Mouse (Mus musculus): ENCODE data around the gene Itgam. TPM values are rescaled to one million over a fixed set of nuclear protein-coding genes. Genes with fewer than 3 reads are reported as not detected.
A peak's percentile ranks its signal among the peaks of the same experiment; 100 is the strongest.

The Itgam gene
- total RNA-seq, 2 experiments from 2014 or later = 5.4 to 6.0 TPM

DNA sequence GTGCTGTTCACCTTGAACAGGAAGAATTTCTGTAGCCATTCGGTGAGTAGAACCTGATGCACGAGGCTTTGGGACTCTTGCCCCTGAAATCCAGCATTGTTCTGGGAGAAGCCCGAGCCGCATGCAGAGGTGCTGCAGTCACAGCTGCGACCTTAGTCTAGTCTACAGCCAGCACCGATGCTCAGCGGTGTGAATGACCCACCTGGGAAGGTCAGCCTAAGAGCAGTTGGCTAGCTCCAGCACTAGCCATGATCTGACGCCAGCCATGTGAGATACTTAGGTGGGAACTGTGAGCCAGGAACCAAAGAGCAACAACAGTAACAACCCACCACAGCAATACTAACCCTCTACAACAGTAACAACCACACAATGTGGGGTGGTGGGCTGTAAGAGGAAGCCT lies 4.6 kb upstream of the Itgam start:
- no peak for DNase-seq

DNA sequence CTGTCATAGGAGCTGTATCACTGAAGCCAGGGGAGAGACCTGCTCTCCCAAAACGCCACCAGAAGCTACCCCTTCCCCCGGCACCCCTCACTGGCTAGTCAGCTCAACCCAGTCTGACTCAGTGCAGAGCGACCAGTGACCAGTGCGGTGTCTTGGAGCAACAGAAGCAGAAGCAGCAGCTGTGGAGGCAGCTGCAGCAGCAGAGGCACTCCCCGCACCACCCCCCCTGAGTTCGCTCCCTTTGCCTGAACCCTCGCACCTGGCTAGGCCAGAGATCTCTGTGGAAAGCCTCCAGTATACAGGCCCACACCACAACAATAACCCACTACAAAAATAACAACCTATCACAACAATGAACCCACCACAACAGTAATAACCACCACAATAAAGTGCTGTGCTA lies 3.9 kb upstream of the Itgam start:
- peak in 1 of 2 experiments; percentile 28 for DNase-seq

DNA sequence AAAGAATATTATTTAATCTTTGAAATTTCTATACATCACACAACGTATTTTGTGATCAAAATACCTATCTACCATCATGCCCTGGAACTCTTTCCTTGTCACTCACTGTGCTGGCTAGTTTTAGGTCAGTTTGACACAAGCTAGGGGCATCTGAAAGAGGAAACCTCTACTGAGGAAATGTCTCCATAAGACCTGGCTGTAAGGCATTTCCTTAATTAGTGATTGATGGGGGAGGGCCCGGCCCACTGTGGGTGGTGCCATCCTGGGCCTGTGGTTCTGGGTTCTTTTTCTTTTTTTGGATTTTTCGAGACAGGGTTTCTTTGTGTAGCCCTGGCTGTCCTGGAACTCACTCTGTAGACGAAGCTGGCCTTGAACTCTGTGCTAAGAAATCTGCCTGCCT lies 3.3 kb upstream of the Itgam start:
- DNase-seq = no peak

DNA sequence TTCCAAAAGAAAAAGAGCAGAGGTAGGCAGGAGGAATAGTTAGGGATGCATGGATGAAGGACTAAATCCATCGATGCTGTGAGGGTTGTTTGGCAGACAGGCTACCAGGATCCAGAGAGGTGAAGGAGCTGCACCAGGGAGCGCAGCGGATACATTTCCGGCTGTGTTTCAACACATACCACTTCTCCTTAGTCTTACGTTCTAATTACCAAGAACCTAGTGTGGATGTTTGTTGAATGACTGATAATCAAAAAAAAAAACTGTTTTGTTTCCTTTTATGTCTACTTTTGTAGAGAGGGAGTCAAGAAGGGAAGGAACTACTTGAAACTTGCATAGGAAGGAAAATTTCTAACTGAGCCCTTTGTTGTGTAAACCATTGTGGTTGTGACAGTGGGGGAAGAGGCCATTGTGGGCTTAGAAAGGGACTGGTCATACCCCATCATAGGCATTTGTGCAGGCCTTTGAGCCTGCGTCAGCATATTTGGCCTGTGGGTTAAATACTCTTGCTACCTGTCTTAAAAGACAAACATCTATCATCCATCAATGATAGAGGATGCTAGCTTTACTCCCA lies 856 bp downstream of the Itgam start:
- no peak for DNase-seq

DNA sequence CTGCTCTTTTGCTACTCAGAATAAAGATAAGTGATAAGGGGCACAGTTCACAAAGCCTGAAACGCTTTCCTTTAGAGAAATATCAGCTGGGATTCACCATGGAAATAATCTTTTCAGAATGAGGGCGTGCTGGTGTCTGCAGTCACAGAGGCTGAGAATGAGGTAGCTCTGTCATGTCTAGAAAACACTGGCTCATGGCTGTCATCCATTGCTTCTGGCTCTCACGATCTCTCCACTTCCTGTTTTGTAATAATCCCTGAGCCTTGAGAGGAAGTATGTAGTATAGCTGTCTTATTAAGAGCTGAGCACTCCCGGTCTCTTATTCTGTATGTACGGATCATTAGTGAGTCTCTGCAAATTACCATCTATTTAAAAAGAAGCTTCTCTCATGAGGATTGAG lies 3.1 kb downstream of the Itgam start:
- DNase-seq = peak in 1 of 2 experiments; percentile 38

DNA sequence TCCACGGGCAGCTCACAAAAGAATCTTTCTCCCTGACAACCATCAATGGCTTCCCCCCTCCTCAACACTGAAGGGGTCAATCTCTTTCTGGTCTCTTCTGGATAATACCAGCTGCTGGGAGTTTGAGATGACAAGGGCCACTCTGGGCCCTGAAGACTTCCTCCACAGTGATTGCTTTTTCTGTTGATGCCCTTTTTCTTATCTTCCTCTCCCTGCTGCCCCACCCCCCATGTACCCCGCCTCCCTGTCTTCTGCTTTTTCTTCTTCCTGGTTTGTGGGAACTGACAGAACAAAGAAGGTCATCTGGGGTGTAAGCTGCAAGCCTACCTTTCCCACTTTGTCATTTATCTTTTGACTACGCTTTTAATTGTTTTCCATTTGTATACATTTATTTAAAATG lies 5.4 kb downstream of the Itgam start:
- peak; percentile 23 to 48 for DNase-seq

DNA sequence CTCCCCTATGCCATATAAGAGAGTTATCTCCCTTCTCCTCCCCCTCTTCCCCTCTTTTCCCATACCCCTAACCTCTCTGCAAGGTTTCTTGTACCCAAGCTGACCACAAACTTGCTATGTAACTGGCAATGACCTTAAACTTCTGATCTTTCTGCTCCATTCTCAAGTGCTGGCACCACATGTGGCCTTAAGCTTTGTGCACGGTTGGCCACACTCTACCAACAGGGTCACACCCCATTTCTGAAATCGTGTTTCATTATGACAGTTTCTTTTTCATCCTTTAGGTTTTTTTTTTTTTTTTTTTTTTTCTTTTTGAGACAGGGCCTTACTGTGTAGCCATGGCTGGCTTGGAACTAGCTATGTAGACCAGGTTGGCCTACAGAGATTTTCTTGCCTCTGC lies 7.4 kb downstream of the Itgam start:
- DNase-seq = no peak

DNA sequence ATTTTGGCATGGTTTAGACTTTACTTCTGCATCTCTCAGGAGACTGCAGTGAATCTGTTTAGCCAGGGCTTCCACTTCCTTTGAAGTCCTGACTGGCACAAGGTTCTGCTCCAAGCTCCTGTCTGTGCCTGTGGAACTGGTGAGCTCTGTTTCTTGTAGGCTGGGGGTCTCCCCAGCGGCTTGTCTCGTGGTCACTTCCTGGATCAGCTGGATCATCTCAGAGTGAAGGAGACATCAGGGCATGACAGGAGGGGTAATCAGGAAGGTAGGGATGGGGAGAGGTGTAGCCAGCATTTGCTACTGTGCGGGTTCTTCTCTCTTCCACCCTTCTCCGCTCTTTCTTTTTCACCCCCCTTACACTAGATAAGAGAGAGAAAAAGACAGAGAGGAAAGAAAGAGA lies 9.4 kb downstream of the Itgam start:
- DNase-seq = no peak

DNA sequence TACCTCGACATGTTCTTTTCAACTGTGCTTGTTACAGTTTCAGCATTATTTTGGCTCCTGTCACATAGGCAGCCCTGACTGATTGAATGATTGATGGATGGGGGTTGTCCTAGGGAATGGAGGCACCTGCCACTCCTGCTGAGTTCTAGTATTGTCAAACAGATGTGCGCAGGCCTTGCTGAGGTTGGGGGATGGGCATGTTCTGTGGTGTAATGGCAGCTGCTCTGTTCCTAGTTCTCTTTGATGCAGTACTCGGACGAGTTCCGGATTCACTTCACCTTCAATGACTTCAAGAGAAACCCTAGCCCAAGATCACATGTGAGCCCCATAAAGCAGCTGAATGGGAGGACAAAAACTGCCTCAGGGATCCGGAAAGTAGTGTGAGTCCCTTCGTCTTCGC lies 17.6 kb downstream of the Itgam start:
- DNase-seq = no peak

DNA sequence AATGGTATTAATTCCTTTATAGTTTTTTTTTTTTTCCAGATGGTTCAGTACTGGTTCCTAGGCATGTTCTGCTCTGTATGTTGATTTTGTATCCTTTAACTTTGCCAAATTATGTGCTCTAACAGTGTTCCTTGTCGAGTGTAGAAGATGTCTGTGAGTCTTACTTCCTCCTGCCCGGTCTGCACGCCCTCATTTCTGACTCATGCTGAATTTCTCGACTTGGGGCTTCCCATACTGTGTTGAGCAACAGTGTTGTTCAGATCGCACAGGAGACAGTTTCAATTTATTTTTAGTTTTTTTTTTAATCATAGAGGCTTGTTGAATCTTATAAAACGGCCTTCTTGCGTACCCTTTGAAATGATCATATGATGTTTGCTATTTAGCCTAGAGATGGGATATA lies 26.7 kb downstream of the Itgam start:
- peak in 1 of 2 experiments; percentile 23 for DNase-seq

DNA sequence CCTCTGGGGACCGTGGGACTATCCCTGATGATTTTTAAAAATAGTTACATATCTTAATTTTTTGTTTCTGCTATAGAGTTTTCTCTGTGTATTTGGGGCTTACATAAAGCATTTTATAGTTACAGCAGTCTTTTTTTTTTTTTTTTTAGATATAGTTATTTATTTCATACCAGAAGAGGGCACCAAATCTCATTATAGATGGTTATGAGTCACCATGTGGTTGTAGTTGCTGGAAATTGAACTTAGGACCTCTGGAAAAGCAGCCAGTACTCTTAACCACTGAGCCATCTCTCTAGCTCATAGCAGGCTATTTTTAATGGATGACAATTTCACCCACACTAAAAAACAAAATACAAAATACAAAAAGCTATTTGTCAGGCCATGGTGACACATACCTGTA lies 35.7 kb downstream of the Itgam start:
- DNase-seq = no peak

DNA sequence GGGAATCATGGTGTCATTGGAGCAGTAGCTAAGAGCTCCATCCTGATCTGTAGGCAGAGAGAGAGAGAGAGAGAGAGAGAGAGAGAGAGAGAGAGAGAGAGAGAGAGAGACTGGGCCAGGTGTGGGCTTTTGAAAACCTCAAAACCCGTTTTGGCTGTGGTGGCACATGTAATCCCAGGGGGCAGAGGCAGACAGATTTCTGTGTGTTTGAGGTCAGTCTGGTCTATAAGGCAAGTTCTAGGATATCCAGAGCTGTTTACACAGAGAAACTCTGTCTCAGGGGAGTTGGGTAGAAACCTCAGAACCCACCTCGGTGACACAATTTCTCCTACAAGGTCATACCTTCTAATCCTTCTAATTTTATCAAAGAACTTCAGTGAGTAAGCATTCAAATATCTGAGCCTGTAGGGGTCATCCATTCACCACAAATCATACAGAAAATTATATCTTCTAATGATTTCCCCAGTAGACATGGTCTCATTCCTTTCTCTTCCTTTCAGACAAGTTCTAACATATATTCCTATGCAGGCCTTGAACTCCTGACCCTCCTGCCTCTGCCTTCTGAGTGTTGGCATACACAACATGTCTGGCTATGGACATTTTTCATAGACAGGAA lies 38.4 kb downstream of the Itgam start:
- DNase-seq = no peak

DNA sequence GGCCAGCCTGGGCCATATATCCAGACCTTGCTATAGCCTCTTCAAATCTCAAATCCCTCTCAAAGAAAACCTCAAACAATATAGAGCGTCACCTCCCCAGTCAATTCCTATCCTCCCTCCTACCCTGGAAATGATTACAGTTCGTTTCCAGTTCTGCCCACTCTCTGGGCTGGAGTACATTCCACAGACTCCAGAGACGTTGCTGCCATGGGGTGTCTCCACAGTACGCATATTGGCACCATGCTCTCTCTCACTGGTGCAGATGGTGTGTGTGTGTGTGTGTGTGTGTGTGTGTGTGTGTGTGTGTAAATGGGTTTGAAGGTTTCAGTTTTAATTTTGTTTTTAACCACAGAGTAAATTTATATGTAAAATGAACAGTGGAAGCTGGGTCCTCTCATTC lies 42.8 kb downstream of the Itgam start:
- no peak for DNase-seq

DNA sequence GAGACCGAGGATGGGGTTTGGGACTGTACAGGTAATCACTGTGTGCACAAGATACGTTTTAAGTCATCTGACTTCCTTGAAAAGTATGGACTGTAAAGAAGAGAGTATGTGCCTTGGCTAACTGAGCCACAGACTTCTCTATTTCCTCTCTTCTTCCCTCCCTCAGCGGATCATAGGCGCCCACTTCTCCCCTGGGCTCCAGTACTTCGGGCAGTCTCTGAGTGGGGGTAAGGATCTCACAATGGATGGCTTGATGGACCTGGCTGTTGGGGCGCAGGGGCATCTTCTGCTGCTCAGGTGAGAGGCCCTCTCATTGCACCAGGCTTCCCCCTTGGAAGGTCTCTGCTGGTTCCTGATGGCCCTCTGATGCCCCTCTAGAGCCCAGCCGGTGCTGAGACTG lies 45.0 kb downstream of the Itgam start:
- DNase-seq = no peak

DNA sequence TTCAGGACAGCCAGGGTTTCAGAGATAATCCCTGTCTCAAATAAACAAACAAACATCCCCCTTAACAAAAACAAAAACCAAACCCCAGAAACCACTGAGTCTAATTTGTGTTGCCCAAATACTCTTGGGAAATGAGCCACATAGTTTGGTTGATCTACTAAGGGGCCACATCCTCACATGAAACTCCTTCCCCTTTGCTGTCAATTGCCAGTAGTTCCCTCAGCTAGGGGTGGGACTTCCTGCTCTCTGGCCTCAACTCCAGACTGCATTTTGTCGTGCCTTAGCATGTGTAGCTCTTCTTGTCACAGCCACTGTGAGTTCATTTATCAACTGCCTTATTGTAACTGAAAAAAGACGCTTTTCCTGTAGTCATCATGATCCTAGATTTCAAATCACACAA lies 47.9 kb downstream of the Itgam start:
- DNase-seq = no peak

DNA sequence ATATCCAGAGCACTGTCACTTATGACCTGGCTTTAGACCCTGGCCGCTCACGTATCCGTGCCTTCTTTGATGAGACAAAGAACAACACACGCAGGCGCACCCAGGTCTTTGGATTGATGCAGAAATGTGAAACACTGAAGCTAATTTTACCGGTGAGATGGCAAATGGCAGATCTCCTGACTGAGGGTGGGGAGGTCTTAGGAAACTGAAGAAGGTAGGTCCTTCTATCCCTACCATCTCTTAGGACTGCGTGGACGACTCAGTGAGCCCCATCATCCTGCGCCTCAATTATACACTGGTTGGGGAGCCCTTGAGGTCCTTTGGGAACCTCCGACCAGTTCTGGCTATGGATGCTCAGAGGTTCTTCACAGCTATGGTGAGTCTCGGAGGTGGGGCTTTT lies 49.7 kb downstream of the Itgam start:
- DNase-seq = no peak

DNA sequence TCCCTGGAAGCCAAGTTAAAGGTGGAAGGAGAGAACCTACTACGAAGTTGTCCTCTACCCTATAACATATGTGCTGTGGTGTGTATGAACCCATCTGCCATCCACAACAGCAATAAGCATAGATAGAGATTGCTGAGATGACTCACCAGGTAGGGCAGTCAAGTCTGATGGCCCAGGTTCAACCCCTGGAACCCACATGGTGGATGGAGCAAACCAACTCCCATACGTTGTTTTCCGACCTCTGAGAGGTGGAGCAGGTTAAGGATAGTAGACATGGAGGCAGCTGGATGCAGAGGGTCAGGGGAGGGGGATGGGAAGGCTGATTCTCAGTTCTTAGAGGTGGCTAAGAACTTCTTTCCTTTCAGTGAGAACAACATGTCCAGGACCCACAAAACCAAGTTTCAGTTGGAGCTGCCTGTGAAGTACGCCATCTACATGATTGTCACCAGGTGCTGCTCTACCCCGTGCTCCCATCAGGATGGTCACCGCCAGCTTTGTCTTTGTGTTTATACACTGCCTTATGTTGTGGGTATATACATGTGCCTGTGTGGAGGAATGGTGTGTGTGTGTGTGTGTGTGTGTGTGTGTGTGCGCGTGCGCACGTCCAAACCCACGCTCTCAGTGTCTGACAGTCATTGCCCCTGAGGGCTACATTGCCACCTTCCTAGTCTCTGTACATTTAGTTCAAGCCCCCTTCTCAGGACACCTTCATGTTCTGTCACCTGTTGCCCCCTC lies 52.1 kb downstream of the Itgam start:
- no peak for DNase-seq

DNA sequence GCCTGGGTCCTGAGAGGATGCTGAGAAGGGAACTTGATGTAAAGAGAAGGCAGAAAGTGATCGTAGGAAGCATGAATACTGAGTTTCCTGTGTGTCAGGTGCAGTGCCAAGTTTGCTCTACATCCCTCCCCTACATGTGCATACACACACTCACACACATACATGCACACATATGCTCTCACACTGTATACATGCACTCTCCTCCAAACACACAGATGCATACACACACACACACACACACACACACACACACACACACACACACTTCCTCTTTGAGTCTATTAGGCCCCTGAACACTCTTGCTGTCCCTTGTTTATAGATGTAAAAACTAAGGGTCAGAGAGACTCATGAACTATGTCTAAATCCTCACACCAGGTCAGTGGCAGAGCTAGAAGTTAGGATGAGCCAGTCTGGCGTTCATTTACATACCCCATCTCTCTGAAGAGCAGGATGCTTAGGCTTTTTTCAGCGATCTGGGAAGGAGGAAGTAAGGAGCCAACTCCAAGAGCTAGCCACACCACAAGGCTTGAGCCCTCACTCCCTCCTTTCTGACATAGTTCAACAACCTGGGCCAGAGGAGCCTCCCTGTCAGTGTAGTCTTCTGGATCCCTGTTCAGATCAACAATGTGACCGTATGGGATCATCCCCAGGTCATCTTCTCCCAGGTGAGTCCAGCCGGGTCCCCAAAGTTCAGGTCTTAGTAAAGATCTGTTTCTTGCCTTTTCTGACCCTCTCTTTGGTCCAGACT lies 52.9 kb downstream of the Itgam start:
- no peak for DNase-seq

DNA sequence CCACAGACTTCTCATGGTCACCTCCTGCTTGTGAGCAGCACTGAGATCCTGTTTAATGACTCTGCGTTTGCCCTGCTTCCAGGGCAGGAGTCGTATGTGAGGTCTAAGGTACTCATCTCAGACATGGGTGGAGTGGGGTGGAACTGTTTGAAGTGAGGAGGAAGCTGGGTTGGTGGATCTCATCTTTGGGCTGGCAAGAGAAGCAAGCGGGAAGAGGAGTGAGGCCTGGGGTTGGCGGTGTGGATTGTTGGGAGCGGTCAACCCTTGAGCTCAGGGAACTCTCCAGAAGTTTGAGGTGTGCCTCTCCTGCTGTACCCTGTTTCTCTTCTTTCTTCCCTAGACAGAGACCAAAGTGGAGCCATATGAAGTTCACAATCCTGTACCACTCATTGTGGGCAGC lies 54.0 kb downstream of the Itgam start:
- no peak for DNase-seq

DNA sequence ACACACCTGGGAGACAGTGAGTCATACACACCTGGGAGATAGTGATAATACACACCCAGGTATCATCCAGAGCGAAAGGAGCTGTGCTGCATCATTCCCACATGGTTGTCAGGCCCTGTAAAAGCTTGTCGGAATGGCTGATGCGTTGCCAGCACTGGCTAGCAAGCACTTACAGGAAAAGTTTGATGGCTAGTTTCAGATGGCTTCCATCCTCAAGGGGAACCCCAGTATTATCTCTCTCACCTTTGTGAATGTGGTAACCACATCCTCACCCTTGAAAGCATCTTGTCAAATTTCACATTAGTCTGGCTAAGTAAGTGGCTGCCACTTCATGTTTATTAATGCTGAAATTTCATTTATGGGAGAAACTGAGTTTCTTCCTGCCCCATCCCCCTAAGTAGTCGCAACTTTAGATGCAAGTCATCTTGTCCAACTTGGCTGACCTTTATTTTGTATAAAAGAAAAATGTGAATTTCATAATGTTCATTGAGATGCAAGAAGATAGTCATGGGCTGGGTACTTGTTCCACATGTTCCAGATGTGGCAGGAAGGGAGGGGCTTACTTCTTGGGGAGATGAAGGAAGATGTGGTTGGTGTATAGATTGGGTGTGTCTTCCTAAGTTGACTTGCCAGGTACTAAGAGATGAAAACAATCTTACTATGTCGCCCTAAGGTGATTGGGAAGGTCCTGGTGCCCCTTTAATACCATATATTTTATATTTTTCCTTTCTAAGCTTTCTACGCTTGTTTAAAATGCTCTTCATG lies 57.5 kb downstream of the Itgam start:
- DNase-seq = no peak

DNA sequence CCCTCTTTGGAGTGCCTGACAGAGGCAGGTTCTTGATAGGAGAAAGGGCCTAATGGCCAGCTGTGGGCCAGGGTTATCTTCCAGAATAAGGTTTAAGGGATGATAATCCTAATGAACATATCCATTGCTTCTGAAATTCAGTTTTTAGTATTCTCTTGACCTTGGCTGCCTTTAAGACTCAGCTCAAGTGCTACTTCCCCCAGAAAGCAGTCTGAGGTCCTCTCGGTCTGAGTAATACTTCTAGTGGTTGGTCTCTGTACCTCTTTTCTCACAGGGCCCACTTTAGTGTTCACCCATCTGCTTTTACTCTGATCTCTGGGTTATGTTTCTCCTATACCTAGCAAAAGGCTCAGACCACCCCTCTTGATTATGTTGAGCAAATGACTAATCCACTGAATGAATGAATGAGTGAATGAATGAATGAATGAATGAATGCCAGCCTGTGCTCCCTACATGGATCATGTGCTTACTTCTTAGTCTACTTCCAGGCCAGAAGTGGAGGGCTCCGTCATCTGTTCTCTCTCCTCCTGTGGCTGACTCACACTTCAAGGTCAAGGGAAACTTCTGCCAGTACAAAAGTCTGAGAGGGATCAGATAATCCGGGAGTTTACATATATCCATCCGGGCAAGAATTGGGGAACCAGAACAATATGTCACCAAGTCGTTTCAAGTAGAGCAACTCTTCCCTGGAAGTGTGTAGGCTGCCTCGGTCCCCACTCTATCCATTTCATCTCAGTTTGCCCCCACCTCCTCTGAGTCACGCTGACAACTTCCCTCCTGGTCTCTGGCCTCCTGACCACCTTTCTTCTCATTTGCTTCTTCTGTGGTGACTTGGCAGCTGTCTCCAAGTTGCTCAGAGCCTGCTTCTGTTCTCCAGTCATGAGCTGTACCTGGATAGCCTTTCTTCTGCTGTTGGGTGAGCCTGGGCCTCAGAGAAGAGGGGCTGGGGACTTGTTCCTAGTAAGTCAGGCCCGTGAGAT lies 66.6 kb downstream of the Itgam start, which contains the start of gene Itgax:
Gene Itgax (plus strand): TSS at position 807 of the 980 bp plus-strand sequence.
- DNase-seq = no peak
